Mouse (Mus musculus) cortical plate, adult 2 months (tissue): ENCODE measurements around the gene Ccdc92b. TPM values are rescaled to one million over a fixed set of nuclear protein-coding genes. Genes with fewer than 3 reads are reported as not detected.

Source experiments
- H3K27ac ChIP-seq: fragments of 200-500 bp; 2 replicates; pipeline ENCODE4 v1.5.1; 2012; ENCODE audit warnings: low read length, control low read depth, inconsistent platforms; ENCODE audit not compliant: insufficient read depth
- H3K4me1 ChIP-seq: fragments of 200-500 bp; 2 replicates; pipeline ENCODE4 v1.6.1; 2011; ENCODE audit warnings: low read length; ENCODE audit not compliant: control insufficient read depth, insufficient read depth
- H3K4me3 ChIP-seq: fragments of 200-500 bp; 2 replicates; pipeline ENCODE4 v1.5.1; 2011; ENCODE audit warnings: mild to moderate bottlenecking, low read length, control low read depth; ENCODE audit not compliant: insufficient read depth
- CTCF ChIP-seq: fragments of 200-500 bp; IDR thresholded peaks from 2 replicates; pipeline ENCODE4 v1.5.1; 2011; ENCODE audit warnings: mild to moderate bottlenecking, control low read depth, low read length; ENCODE audit not compliant: insufficient read depth; ENCODE audit errors: extremely low read depth
- POLR2A ChIP-seq: fragments of 200-500 bp; IDR thresholded peaks from 2 replicates; pipeline ENCODE4 v1.6.1; 2011; ENCODE audit warnings: mild to moderate bottlenecking, low read length, control low read depth; ENCODE audit not compliant: insufficient read depth; ENCODE audit errors: extremely low read depth
- polyA plus RNA-seq: library from polyadenylated mRNA; depleted of rRNA; stranded (reverse); fragments of >200 nt; gene quantifications from 2 replicates; pipeline ENCODE4 v1.2.3, GENCODE M21; 2012

Ccdc92b gene
- polyA plus RNA-seq, 1 experiment = 23.1 TPM

DNA sequence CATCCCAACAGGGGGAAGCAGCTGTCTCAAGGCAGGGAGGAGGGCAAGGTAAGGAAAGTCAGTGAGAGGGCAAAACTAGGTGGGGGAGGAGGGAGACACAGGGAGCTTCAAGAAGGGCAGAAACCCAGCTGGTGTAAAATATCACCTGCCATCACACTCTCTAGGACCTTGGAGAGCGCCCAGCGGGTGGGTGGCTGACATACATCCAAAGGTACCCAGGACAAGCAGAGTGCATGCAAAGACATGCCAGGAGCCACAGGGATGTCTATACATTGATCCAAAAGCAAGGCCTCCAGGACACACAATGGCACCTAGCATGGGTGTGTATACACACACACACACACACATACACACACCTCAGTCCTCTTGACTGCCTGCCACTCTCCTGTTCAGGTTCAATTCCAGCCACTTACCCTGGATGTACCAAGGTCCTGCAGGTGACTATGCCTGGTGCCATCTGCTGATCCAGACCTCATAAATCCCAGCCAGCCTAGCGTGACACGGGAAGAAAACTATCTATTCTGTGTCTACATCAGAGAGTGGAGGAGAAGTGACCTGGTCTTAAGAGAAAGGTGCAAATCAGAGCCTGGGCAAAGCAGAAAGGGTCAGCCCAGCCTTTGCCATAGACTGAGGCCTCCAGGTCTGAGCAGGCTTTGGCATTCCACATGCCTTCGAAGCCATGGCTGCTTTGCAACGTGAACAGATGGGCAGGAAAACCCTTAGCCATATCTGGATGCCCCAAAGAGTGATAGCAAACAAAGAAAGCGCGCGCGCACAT, 34.3 kb upstream of the Ccdc92b start:
- Histone ChIP-seq H3K4me1 (peaks cover 16% of the 10 kb centered on the region), H3K4me3 (no peak overlapping the region), H3K27ac (no peak overlapping the region)
- TF ChIP-seq POLR2A (no peak), CTCF (no peak)

GRCm38 (mm10) chr11:74586401-74586800, 33.0 kb upstream of the Ccdc92b start:
- H3K27ac ChIP-seq = no peak overlapping the region
- TF ChIP-seq CTCF (no peak), POLR2A (no peak)
- peaks cover 16% of the 10 kb centered on the region for H3K4me1 ChIP-seq

GRCm38 (mm10) chr11:74589401-74590238, 29.8 kb upstream of the Ccdc92b start:
- TF ChIP-seq CTCF (no peak), POLR2A (peak; percentile 56; the same call in 1 of the 2 replicates)
- H3K4me3 ChIP-seq = peak overlapping the region; percentile 75
- peak overlapping the region; percentile 53 for H3K27ac ChIP-seq
- H3K4me1 ChIP-seq = peaks cover 12% of the 10 kb centered on the region

More at GRCm38 (mm10) chr11:74586401-74586800, 33.0 kb upstream of the Ccdc92b start:
- H3K4me3 ChIP-seq = no peak overlapping the region

GRCm38 (mm10) chr11:74590239-74590596, 29.2 kb upstream of the Ccdc92b start:
- TF ChIP-seq POLR2A (no peak), CTCF (no peak)
- H3K27ac ChIP-seq = no peak overlapping the region
- H3K4me3 ChIP-seq = peak overlapping the region; percentile 75
- peaks cover 7% of the 10 kb centered on the region for H3K4me1 ChIP-seq

DNA sequence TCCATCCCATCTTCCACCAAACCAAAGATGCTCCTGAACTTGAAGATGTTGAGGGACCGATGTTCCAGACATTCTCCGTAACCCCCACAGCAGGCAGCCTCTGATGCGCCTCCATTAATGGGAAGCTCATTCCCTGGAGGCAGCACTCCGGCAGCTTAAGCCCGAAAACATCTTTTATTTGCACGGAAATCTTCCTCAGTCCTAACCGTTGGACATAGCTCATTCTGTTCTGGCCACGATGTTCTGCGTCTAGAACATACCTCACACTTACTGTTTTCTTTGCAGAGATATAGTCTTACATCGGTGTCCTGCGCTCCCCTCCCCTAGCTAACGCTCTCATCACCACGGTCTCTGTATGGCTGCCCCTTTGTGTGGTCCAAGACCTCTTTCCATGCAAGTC, 28.7 kb upstream of the Ccdc92b start:
- TF ChIP-seq CTCF = no peak
- peak overlapping the region; percentile 75 for H3K4me3 ChIP-seq
- H3K4me1 ChIP-seq = peaks cover 5% of the 10 kb centered on the region; the same call in 1 of the 2 replicates
- H3K27ac ChIP-seq = no peak overlapping the region

DNA sequence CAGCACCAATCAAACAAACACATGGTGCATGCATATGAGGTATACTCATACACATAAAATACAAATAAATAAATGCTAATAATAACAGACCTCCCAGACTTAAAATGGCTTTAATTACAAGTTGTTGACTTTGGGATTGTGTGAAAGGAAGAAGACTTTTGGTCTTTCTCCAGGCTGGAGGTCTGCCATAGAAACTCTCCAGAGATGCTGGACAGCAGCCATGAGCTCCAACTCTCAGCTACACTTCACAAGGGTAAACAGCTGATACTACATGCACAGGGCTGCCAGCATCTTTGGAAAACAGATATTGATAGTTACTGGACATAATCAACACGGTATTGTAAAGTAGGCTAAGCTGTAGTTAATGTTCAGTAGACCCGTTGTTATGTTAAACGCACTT, 27.2 kb upstream of the Ccdc92b start:
- TF ChIP-seq POLR2A (no peak), CTCF (no peak)
- Histone ChIP-seq H3K4me1 (peaks cover 2% of the 10 kb centered on the region; the same call in 1 of the 2 replicates), H3K4me3 (no peak overlapping the region), H3K27ac (no peak overlapping the region)

DNA sequence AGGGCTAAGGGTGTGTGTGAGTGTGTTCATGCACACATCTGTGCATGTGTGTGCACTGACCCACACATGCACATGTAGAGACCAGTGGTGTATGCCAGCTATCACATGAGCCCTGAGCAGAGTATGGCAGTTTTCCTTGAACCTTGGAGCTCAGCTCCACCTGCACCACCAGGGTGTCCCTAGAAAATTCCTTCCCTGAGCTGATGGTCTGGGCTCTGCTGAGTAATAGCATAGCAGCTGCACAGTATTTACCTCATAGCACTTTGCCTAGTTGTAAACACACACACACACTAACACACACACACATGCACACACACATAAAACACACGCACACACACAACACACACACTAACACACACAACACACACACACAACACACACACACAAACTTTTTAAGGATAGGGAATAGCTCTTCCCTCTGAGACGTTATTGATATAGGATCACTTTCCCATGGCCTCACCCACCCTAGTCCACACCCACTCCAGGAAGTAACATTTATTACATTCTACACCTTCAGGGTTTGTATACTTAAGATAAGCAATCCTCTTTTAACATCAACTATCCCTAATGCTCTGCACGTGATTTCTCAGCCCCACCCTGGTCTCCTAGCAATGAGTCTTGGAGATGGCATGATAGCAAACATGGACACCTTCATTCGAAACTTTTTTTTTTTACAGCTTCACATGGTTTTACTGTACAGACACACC, 22.0 kb upstream of the Ccdc92b start:
- TF ChIP-seq CTCF (no peak), POLR2A (no peak)
- no peaks in the 10 kb centered on the region for H3K4me1 ChIP-seq

GRCm38 (mm10) chr11:74597990-74598337, 21.4 kb upstream of the Ccdc92b start:
- no peak overlapping the region for H3K27ac ChIP-seq
- TF ChIP-seq CTCF (no peak), POLR2A (no peak)
- H3K4me1 ChIP-seq = no peaks in the 10 kb centered on the region
- H3K4me3 ChIP-seq = no peak overlapping the region

More for the DNA sequence above, 22.0 kb upstream of the Ccdc92b start:
- Histone ChIP-seq H3K27ac (no peak overlapping the region), H3K4me3 (no peak overlapping the region)

DNA sequence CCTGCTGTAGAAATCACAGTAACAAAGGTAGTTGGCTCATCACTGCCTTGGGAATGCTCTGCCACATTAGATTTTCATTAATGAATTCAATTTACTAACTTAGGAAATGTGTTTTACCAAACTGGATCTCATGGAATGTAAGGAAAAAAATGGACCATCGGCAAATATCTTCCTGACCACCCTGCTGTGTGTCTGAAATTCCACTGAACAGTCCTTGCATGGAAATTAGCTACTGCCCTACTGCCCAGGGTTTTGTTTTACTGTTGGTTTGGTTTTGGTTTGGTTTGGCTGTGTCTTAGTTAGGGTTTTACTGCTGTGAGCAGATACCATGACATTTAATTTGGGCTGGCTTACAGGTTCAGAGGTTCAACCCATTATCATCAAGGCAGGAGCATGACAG, 17.1 kb upstream of the Ccdc92b start:
- Histone ChIP-seq H3K4me1 (no peaks in the 10 kb centered on the region), H3K4me3 (no peak overlapping the region), H3K27ac (no peak overlapping the region)
- TF ChIP-seq POLR2A (no peak), CTCF (no peak)

- peak overlapping the region; percentile 38; the same call in 1 of the 2 replicates for H3K4me3 ChIP-seq
- no peaks in the 10 kb centered on the region for H3K4me1 ChIP-seq
- TF ChIP-seq POLR2A (no peak), CTCF (no peak)
- H3K27ac ChIP-seq = no peak overlapping the region
Measured at GRCm38 (mm10) chr11:74610068-74610467, 9.3 kb upstream of the Ccdc92b start.
